In genomic region chr17:84641893-84642292, GRCm38 (mm10) we compare ENCODE assay signal across 1 mouse cellular context.
TF ChIP-seq lines count a peak whose summit lies in the region.

No protein-coding gene starts in this region.

TF ChIP-seq in CH12.LX, 34 proteins besides CTCF, POLR2A, EP300 and RAD21:
- no peak for TF ChIP-seq USF2 (conservative IDR thresholded peaks at IDR 0.05; ENCODE audit: low read depth, low read length)
- TF ChIP-seq MAX (IDR thresholded peaks at IDR 0.05; ENCODE audit: low read length): no peak
- peak; percentile 54 for TF ChIP-seq SMC3 (IDR thresholded peaks at IDR 0.05; ENCODE audit: low read depth, low read length)
- no peak for TF ChIP-seq PAX5 (IDR thresholded peaks at IDR 0.05; ENCODE audit: low read length)
- TF ChIP-seq MAZ (IDR thresholded peaks at IDR 0.05; ENCODE audit: low read depth, low read length): no peak
- TF ChIP-seq RCOR1 (conservative IDR thresholded peaks at IDR 0.05; ENCODE audit: low read depth, low read length): no peak
TF ChIP-seq in CH12.LX: peak in this region for 1.
